13 mouse cellular contexts compared by ENCODE assay signal in genomic region chr1:191517969-191518368, GRCm38 (mm10). TPM values are rescaled to one million over a fixed set of nuclear protein-coding genes. Genes with fewer than 3 reads are reported as not detected.
DNase-seq lines count a peak whose midpoint lies in the region; ATAC-seq and TF ChIP-seq lines count a peak whose summit lies in the region.
"Had no signal": no experiment of that assay in that cellular context is flagged by ENCODE, and none has a peak within 500 bp of the region (broad histone marks: within the 10 kb centered on the region; RNA-seq: fewer than 3 reads in every experiment).

No protein-coding gene starts in this region.

- no peak overlapping the region for H3K4me2 ChIP-seq in embryonic facial prominence, embryonic 15.5 days (replicated peaks)
- no peak overlapping the region for H3K4me2 ChIP-seq in midbrain, embryonic 11.5 days
- H3K4me2 ChIP-seq in midbrain, postnatal 0 days (ENCODE audit: low read depth, low read length, poor library complexity, severe bottlenecking), result no peak overlapping the region
- H3K4me2 ChIP-seq in stomach, postnatal 0 days (replicated peaks; ENCODE audit: low read depth), result no peak overlapping the region
- H3K4me2 ChIP-seq: heart, embryonic 15.5 days had no signal

- H3K4me1 ChIP-seq in embryonic facial prominence, embryonic 15.5 days, result no peaks in the 10 kb centered on the region
- peaks cover 6% of the 10 kb centered on the region; the same call in 1 of the 2 replicates for H3K4me1 ChIP-seq in embryonic facial prominence, embryonic 10.5 days
- H3K4me1 ChIP-seq in midbrain, embryonic 11.5 days (ENCODE audit: control insufficient read depth, insufficient read depth, low read length), result no peaks in the 10 kb centered on the region
- no peaks in the 10 kb centered on the region for H3K4me1 ChIP-seq in midbrain, postnatal 0 days (ENCODE audit: insufficient read depth, low read length)
- no peaks in the 10 kb centered on the region for H3K4me1 ChIP-seq in stomach, postnatal 0 days (replicated peaks; ENCODE audit: control insufficient read depth, insufficient read depth)

- H3K9ac ChIP-seq in embryonic facial prominence, embryonic 15.5 days, result no peak overlapping the region
- no peak overlapping the region for H3K9ac ChIP-seq in midbrain, embryonic 11.5 days (ENCODE audit: low read length)
- no peak overlapping the region for H3K9ac ChIP-seq in midbrain, postnatal 0 days (replicated peaks; ENCODE audit: low read length, poor library complexity, severe bottlenecking)
- H3K9ac ChIP-seq in stomach, postnatal 0 days (ENCODE audit: low read length), result no peak overlapping the region
- H3K9ac ChIP-seq: heart, embryonic 15.5 days had no signal

- WGBS in embryonic facial prominence, embryonic 15.5 days, result 59% methylated on average over 5 of the region's 5 CpGs
- 86% methylated on average over 5 of the region's 5 CpGs for WGBS in embryonic facial prominence, embryonic 10.5 days
- WGBS in midbrain, embryonic 11.5 days, result 86% methylated on average over 5 of the region's 5 CpGs
- WGBS in midbrain, postnatal 0 days, result 86% methylated on average over 5 of the region's 5 CpGs
- 61% methylated on average over 5 of the region's 5 CpGs for WGBS in stomach, postnatal 0 days

- no peaks in the 10 kb centered on the region for H3K36me3 ChIP-seq in embryonic facial prominence, embryonic 15.5 days
- H3K36me3 ChIP-seq in embryonic facial prominence, embryonic 10.5 days (replicated peaks), result no peaks in the 10 kb centered on the region
- H3K36me3 ChIP-seq in midbrain, embryonic 11.5 days (ENCODE audit: control insufficient read depth, insufficient read depth, low read length), result no peaks in the 10 kb centered on the region
- no peaks in the 10 kb centered on the region for H3K36me3 ChIP-seq in midbrain, postnatal 0 days (ENCODE audit: insufficient read depth, low read length)
- no peaks in the 10 kb centered on the region for H3K36me3 ChIP-seq in stomach, postnatal 0 days (ENCODE audit: control insufficient read depth, insufficient read depth, low read length)
- H3K36me3 ChIP-seq: heart, embryonic 15.5 days had no signal

- H3K9me3 ChIP-seq in embryonic facial prominence, embryonic 15.5 days (replicated peaks), result no peaks in the 10 kb centered on the region
- no peaks in the 10 kb centered on the region for H3K9me3 ChIP-seq in embryonic facial prominence, embryonic 10.5 days
- H3K9me3 ChIP-seq in midbrain, embryonic 11.5 days (ENCODE audit: control insufficient read depth, low read length), result no peaks in the 10 kb centered on the region
- no peaks in the 10 kb centered on the region for H3K9me3 ChIP-seq in midbrain, postnatal 0 days (ENCODE audit: low read length)
- no peaks in the 10 kb centered on the region for H3K9me3 ChIP-seq in stomach, postnatal 0 days (ENCODE audit: control insufficient read depth, low read length)
- H3K9me3 ChIP-seq: heart, embryonic 15.5 days had no signal

- ATAC-seq in embryonic facial prominence, embryonic 15.5 days (ENCODE audit: insufficient number of reproducible peaks, low FRiP score, low TSS enrichment, low read depth), result 0 out of 2 replicates have a peak, but pooled peaks have one; percentile 59
- no peak for ATAC-seq in midbrain, embryonic 11.5 days (ENCODE audit: low FRiP score)
- ATAC-seq in midbrain, postnatal 0 days (ENCODE audit: low FRiP score), result no peak
- ATAC-seq in stomach, postnatal 0 days (ENCODE audit: low FRiP score, low TSS enrichment), result peak; percentile 55
- no peak for ATAC-seq in erythroblast, adult 5-6 weeks (replicated peaks; ENCODE audit: low FRiP score, poor library complexity, severe bottlenecking)

- no peak for TF ChIP-seq CTCF in midbrain, postnatal 0 days (IDR thresholded peaks at IDR 0.05)
- peak; percentile 51 for TF ChIP-seq CTCF in stomach, postnatal 0 days (IDR thresholded peaks at IDR 0.05; ENCODE audit: low read depth)

- no peak for TF ChIP-seq EP300 in stomach, postnatal 0 days (optimal IDR thresholded peaks at IDR 0.05)

- no peaks in the 10 kb centered on the region for H3K27me3 ChIP-seq in embryonic facial prominence, embryonic 15.5 days
- H3K27me3 ChIP-seq in embryonic facial prominence, embryonic 10.5 days (replicated peaks; ENCODE audit: low read depth, poor library complexity, severe bottlenecking), result no peaks in the 10 kb centered on the region
- no peaks in the 10 kb centered on the region for H3K27me3 ChIP-seq in midbrain, embryonic 11.5 days (ENCODE audit: control insufficient read depth, insufficient read depth, low read length)
- no peaks in the 10 kb centered on the region for H3K27me3 ChIP-seq in midbrain, postnatal 0 days (ENCODE audit: insufficient read depth, low read length)
- no peaks in the 10 kb centered on the region for H3K27me3 ChIP-seq in stomach, postnatal 0 days (ENCODE audit: control insufficient read depth, insufficient read depth, low read length)
- H3K27me3 ChIP-seq: heart, embryonic 15.5 days had no signal

- no peak for DNase-seq in embryonic facial prominence, embryonic 10.5 days (ENCODE audit: low spot score)
- peak; percentile 17 for DNase-seq in midbrain, embryonic 11.5 days (ENCODE audit: low spot score, missing footprints)
- no peak for DNase-seq in midbrain, postnatal 0 days (ENCODE audit: low spot score)
- no peak for DNase-seq in stomach, postnatal 0 days (ENCODE audit: low spot score)
- no peak for DNase-seq in gastrocnemius, postnatal 25 days
- no peak for DNase-seq in embryo, embryonic 11 days
- DNase-seq: adrenal gland, adult 8-10 months; cerebellum, adult 9-11 months; gastrocnemius, postnatal 10 days; retina, postnatal 1 day had no signal

- no peak overlapping the region for H3K27ac ChIP-seq in embryonic facial prominence, embryonic 15.5 days (replicated peaks)
- no peak overlapping the region for H3K27ac ChIP-seq in embryonic facial prominence, embryonic 10.5 days (replicated peaks)
- H3K27ac ChIP-seq in midbrain, embryonic 11.5 days (ENCODE audit: low read depth, low read length), result no peak overlapping the region
- H3K27ac ChIP-seq in midbrain, postnatal 0 days (ENCODE audit: low read depth, low read length), result no peak overlapping the region
- H3K27ac ChIP-seq in stomach, postnatal 0 days (replicated peaks), result no peak overlapping the region
- H3K27ac ChIP-seq: heart, embryonic 15.5 days had no signal

- H3K4me3 ChIP-seq in embryonic facial prominence, embryonic 15.5 days (replicated peaks), result no peak overlapping the region
- no peak overlapping the region for H3K4me3 ChIP-seq in embryonic facial prominence, embryonic 10.5 days
- no peak overlapping the region for H3K4me3 ChIP-seq in midbrain, embryonic 11.5 days (ENCODE audit: low read depth, low read length)
- H3K4me3 ChIP-seq in midbrain, postnatal 0 days (ENCODE audit: low read depth, low read length), result no peak overlapping the region
- H3K4me3 ChIP-seq in stomach, postnatal 0 days (ENCODE audit: low read depth, low read length), result no peak overlapping the region
- H3K4me3 ChIP-seq: heart, embryonic 15.5 days had no signal

RNA-seq across cellular contexts. Expression of gene Dtl, which starts 57.4 kb away (rescaled TPM):
- polyA plus RNA-seq in embryonic facial prominence, embryonic 15.5 days (2015; fragmentation: Nextera tagmentation; extraction: Ambion mirVana), result 41.8 and 45.0 TPM in 2 replicates
- 87.4 and 88.6 TPM in 2 replicates for polyA plus RNA-seq in embryonic facial prominence, embryonic 10.5 days (2016; fragmentation: Nextera tagmentation; extraction: Ambion mirVana)
- polyA plus RNA-seq in midbrain, embryonic 11.5 days (2014; fragmentation: Nextera tagmentation; extraction: Ambion mirVana), result 67.9 and 71.5 TPM in 2 replicates
- total RNA-seq in midbrain, postnatal 0 days (2014; rRNA removed), result 2.5 and 3.1 TPM in 2 replicates
- 1.7 and 2.0 TPM in 2 replicates for polyA plus RNA-seq in midbrain, postnatal 0 days (2015; fragmentation: Nextera tagmentation; extraction: Ambion mirVana)
- 7.5 and 8.6 TPM in 2 replicates for polyA plus RNA-seq in stomach, postnatal 0 days (2015; fragmentation: Nextera tagmentation; extraction: Ambion mirVana)
- total RNA-seq in erythroblast, adult 5-6 weeks (2015; ENCODE audit: low replicate concordance), result 38.0 and 45.3 TPM in 2 replicates
- total RNA-seq in erythroblast, adult 5-6 weeks (2017; ENCODE audit: low replicate concordance), result 29.1 and 30.1 TPM in 2 replicates
- under 1 TPM; 0.18 to 0.78 TPM for total RNA-seq in gastrocnemius, postnatal 25 days (2021)

RNA-seq across cellular contexts. Expression of gene Ints7, which starts 57.5 kb away (rescaled TPM):
- 47.7 and 48.1 TPM in 2 replicates for polyA plus RNA-seq in embryonic facial prominence, embryonic 15.5 days (2015; fragmentation: Nextera tagmentation; extraction: Ambion mirVana)
- 80.2 and 82.2 TPM in 2 replicates for polyA plus RNA-seq in embryonic facial prominence, embryonic 10.5 days (2016; fragmentation: Nextera tagmentation; extraction: Ambion mirVana)
- polyA plus RNA-seq in midbrain, embryonic 11.5 days (2014; fragmentation: Nextera tagmentation; extraction: Ambion mirVana), result 54.4 and 55.2 TPM in 2 replicates
- total RNA-seq in midbrain, postnatal 0 days (2014; rRNA removed), result 33.1 and 40.4 TPM in 2 replicates
- 24.6 and 27.0 TPM in 2 replicates for polyA plus RNA-seq in midbrain, postnatal 0 days (2015; fragmentation: Nextera tagmentation; extraction: Ambion mirVana)
- polyA plus RNA-seq in stomach, postnatal 0 days (2015; fragmentation: Nextera tagmentation; extraction: Ambion mirVana), result 15.1 and 15.8 TPM in 2 replicates
- total RNA-seq in erythroblast, adult 5-6 weeks (2015; ENCODE audit: low replicate concordance), result 9.0 and 12.3 TPM in 2 replicates
- total RNA-seq in erythroblast, adult 5-6 weeks (2017; ENCODE audit: low replicate concordance), result 15.1 and 21.8 TPM in 2 replicates
- total RNA-seq in gastrocnemius, postnatal 25 days (2021), result 1 to 10 TPM; 6.4 to 6.6 TPM

Comparison
In these comparisons a context has a peak if more than half of its experiments do, and no peak if none do; other contexts are left out.
1. ATAC-seq: peak in embryonic facial prominence, embryonic 15.5 days (single experiment) and stomach, postnatal 0 days (single experiment); none in midbrain, embryonic 11.5 days (single experiment), midbrain, postnatal 0 days (single experiment) and erythroblast, adult 5-6 weeks (single experiment).